ENCODE assay signal across 8 mouse cellular contexts in the genomic region with DNA sequence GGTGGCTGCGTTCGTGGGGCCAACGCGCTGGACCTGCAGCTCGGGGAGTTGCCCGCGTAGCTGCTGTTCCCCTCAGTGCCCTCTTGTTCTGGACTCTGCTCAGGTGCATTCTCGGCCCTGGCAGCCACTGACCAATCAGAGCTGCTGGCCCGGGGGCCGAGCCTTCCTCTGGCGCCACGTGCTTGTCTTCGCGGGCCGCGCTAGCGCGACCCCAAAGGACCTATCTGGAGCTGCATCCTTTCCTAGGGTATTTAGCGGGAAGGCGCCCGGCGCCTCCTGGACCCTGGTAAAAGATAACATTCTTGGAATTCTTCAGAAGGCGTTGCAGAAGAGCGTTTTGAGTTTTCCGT. TPM values are rescaled to one million over a fixed set of nuclear protein-coding genes. Genes with fewer than 3 reads are reported as not detected.
DNase-seq lines count a peak whose midpoint lies in the region; ATAC-seq and TF ChIP-seq lines count a peak whose summit lies in the region.

No protein-coding gene starts in this region.

- H3K9me3 ChIP-seq in forebrain, embryonic 11.5 days (ENCODE audit: control insufficient read depth, low read length): no peaks in the 10 kb centered on the region; the same call in 1 of the 2 replicates
- H3K9me3 ChIP-seq in heart, postnatal 0 days (replicated peaks; ENCODE audit: control insufficient read depth, low read length): no peaks in the 10 kb centered on the region

- peak; percentile 85 for ATAC-seq in forebrain, embryonic 11.5 days (replicated peaks; ENCODE audit: low FRiP score)
- ATAC-seq in heart, postnatal 0 days (ENCODE audit: insufficient read depth, low read depth): peak; percentile 76

- H3K4me1 ChIP-seq in bone marrow macrophage, adult 2 months (ENCODE audit: control insufficient read depth, insufficient read depth, low read length): peaks cover 12% of the 10 kb centered on the region
- H3K4me1 ChIP-seq in forebrain, embryonic 11.5 days (replicated peaks; ENCODE audit: control insufficient read depth, insufficient read depth, low read length): no peaks in the 10 kb centered on the region
- H3K4me1 ChIP-seq in heart, postnatal 0 days (ENCODE audit: control insufficient read depth, insufficient read depth): peaks cover 21% of the 10 kb centered on the region

- H3K27ac ChIP-seq in bone marrow macrophage, adult 2 months (ENCODE audit: insufficient read depth, low read depth, low read length): peak overlapping the region; percentile 52
- H3K27ac ChIP-seq in forebrain, embryonic 11.5 days (ENCODE audit: low read depth, low read length): peak overlapping the region; percentile 77
- H3K27ac ChIP-seq in heart, postnatal 0 days (ENCODE audit: low read depth): peak overlapping the region; percentile 96

- H3K36me3 ChIP-seq in forebrain, embryonic 11.5 days (ENCODE audit: control insufficient read depth, insufficient read depth, low read length): no peaks in the 10 kb centered on the region
- H3K36me3 ChIP-seq in heart, postnatal 0 days (replicated peaks; ENCODE audit: control insufficient read depth, insufficient read depth, low read length): no peaks in the 10 kb centered on the region

- peak overlapping the region; percentile 92 for H3K4me2 ChIP-seq in forebrain, embryonic 11.5 days (ENCODE audit: low read depth, low read length, severe bottlenecking)
- peak overlapping the region; percentile 76 for H3K4me2 ChIP-seq in heart, postnatal 0 days (ENCODE audit: low read depth, low read length)

- no peak for TF ChIP-seq EP300 in heart, postnatal 0 days (IDR thresholded peaks at IDR 0.05; ENCODE audit: low read depth)

- TF ChIP-seq CTCF in bone marrow macrophage, adult 2 months (IDR thresholded peaks at IDR 0.05; ENCODE audit: low read depth, low read length): no peak
- peak; percentile 8; the same call in 1 of the 2 replicates for TF ChIP-seq CTCF in heart, postnatal 0 days (IDR thresholded peaks at IDR 0.05; ENCODE audit: low read depth)

- peak; percentile 80 for DNase-seq in adrenal gland, postnatal 10 days
- no peak for DNase-seq in adrenal gland, adult (ENCODE audit: inconsistent age in 2 of 2, low spot score in 1 of 2)
- DNase-seq in forebrain, embryonic 11.5 days (ENCODE audit: low spot score): peak; percentile 89
- peak; percentile 56 for DNase-seq in heart, postnatal 0 days (ENCODE audit: low spot score)
- DNase-seq in kidney, postnatal 14 days: peak; percentile 91
- peak; percentile 63 for DNase-seq in lung, postnatal 14 days
- DNase-seq in right cerebral cortex, postnatal 14 days: peak; percentile 67

- TF ChIP-seq POLR2A in bone marrow macrophage, adult 2 months (IDR thresholded peaks at IDR 0.05; ENCODE audit: borderline replicate concordance, low read depth, low read length): no peak

- no peaks in the 10 kb centered on the region for H3K27me3 ChIP-seq in forebrain, embryonic 11.5 days (ENCODE audit: control insufficient read depth, insufficient read depth, low read length)
- H3K27me3 ChIP-seq in heart, postnatal 0 days (ENCODE audit: control insufficient read depth, insufficient read depth, low read length): no peaks in the 10 kb centered on the region

- peak overlapping the region; percentile 86 for H3K9ac ChIP-seq in forebrain, embryonic 11.5 days (ENCODE audit: low read length)
- peak overlapping the region; percentile 86 for H3K9ac ChIP-seq in heart, postnatal 0 days (replicated peaks; ENCODE audit: low read depth, low read length)

- WGBS in forebrain, embryonic 11.5 days: 0% methylated on average over 25 of the region's 25 CpGs
- WGBS in heart, postnatal 0 days: 0% methylated on average over 25 of the region's 25 CpGs

- H3K4me3 ChIP-seq in bone marrow macrophage, adult 2 months (ENCODE audit: insufficient read depth, low read length): peak overlapping the region; percentile 100
- H3K4me3 ChIP-seq in forebrain, embryonic 11.5 days (ENCODE audit: low read depth, low read length): peak overlapping the region; percentile 84
- H3K4me3 ChIP-seq in heart, postnatal 0 days (ENCODE audit: low read depth, low read length): peak overlapping the region; percentile 91

RNA-seq across cellular contexts. Expression of a gene that starts 0.4 kb away (rescaled TPM):
- total RNA-seq in adrenal gland, postnatal 10 days (2021): 100 to 1,000 TPM; 120 to 147 TPM
- polyA plus RNA-seq in bone marrow macrophage, adult 2 months (2012; ENCODE audit: insufficient read depth, insufficient read length, missing spikeins): 24.2 and 26.6 TPM in 2 replicates
- polyA plus RNA-seq in forebrain, embryonic 11.5 days (2014; fragmentation: Nextera tagmentation; extraction: Ambion mirVana): 138 and 140 TPM in 2 replicates
- total RNA-seq in heart, postnatal 0 days (2014; rRNA removed; ENCODE audit: low replicate concordance): 126 and 133 TPM in 2 replicates
- polyA plus RNA-seq in heart, postnatal 0 days (2015; fragmentation: Nextera tagmentation; extraction: Ambion mirVana): 246 and 255 TPM in 2 replicates

RNA-seq across cellular contexts. Expression of a gene that starts 0.4 kb away (rescaled TPM):
- total RNA-seq in adrenal gland, postnatal 10 days (2021): 10 to 100 TPM; 72.5 to 74.6 TPM
- polyA plus RNA-seq in bone marrow macrophage, adult 2 months (2012; ENCODE audit: insufficient read depth, insufficient read length, missing spikeins): 37.8 and 38.3 TPM in 2 replicates
- 120 and 138 TPM in 2 replicates for polyA plus RNA-seq in forebrain, embryonic 11.5 days (2014; fragmentation: Nextera tagmentation; extraction: Ambion mirVana)
- total RNA-seq in heart, postnatal 0 days (2014; rRNA removed; ENCODE audit: low replicate concordance): 63.7 and 65.4 TPM in 2 replicates
- 43.6 and 44.7 TPM in 2 replicates for polyA plus RNA-seq in heart, postnatal 0 days (2015; fragmentation: Nextera tagmentation; extraction: Ambion mirVana)

Comparison
In these comparisons a context has a peak if more than half of its experiments do, and no peak if none do; other contexts are left out.
1. DNase-seq: peak in adrenal gland, postnatal 10 days (single experiment), forebrain, embryonic 11.5 days (single experiment), heart, postnatal 0 days (single experiment), kidney, postnatal 14 days (single experiment), lung, postnatal 14 days (single experiment) and right cerebral cortex, postnatal 14 days (single experiment); none in adrenal gland, adult (0 of 2).
2. Peak in every context shown above with its lines, with median percentiles within 50 percentile points of each other: H3K27ac ChIP-seq and H3K4me3 ChIP-seq.